Mouse (Mus musculus): ENCODE measurements around the gene Rmi2. TPM values are rescaled to one million over a fixed set of nuclear protein-coding genes. Genes with fewer than 3 reads are reported as not detected.
A peak's percentile ranks its signal among the peaks of the same experiment; 100 is the strongest.

Rmi2 gene
- polyA plus RNA-seq, 1 experiment from 2014 or later = 0.70 TPM

DNA sequence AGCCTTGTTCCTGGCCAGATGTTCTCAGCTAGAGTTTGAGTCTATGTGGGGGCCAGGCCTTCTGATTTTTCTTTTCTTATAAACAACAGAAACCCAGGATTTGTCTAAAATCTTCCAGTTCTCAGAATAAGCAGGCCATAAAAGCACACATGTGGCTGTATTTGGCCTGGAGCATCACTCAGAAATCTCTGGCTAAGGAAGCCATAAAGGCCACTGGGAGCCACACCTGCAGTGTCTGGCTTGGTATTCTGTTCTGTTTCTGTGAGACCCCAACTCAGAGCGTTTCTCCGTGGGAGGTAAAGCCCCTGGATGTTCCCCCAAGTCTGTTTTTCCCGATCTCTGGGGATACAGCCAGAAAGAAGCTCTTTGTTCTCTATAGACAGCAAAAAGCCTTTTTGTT lies 61.0 kb downstream of the Rmi2 start:
- no peak overlapping the region for H3K4me2 ChIP-seq (ENCODE audit: low read length)
- H3K27me3 ChIP-seq (replicated peaks; ENCODE audit: control insufficient read depth, insufficient read depth, low read length) = no peaks in the 10 kb centered on the region
- no peaks in the 10 kb centered on the region for H3K9me3 ChIP-seq (ENCODE audit: control insufficient read depth, low read length)
- no peak overlapping the region for H3K4me3 ChIP-seq (ENCODE audit: low read length)
- WGBS = 76% methylated on average over 3 of the region's 3 CpGs
- no peak overlapping the region for H3K9ac ChIP-seq (ENCODE audit: low read depth, low read length)
- no peak overlapping the region for H3K27ac ChIP-seq (ENCODE audit: low read depth, low read length)
- ATAC-seq = no peak
- no peaks in the 10 kb centered on the region for H3K4me1 ChIP-seq (ENCODE audit: control insufficient read depth, insufficient read depth, low read depth, low read length)
- no peaks in the 10 kb centered on the region for H3K36me3 ChIP-seq (ENCODE audit: control insufficient read depth, insufficient read depth, low read length)

DNA sequence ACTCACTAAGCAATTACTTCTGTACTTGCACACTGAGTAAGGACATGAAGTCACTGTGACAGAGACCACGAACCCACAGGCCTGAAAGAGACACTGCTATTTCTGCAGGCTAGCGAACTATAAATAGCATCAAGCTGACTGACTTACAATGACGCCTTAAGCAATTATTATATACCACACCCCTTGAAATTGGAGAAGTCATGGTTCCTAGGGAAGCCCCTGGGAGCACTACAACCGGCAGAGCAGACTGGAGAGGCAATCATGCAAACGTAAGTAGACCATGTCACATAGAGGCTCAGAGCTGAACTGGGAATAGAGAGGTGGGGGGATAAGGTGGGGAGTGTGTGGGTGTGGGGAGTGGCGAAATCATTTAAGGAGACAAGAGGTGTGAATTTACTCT lies 62.5 kb downstream of the Rmi2 start:
- H3K27me3 ChIP-seq (replicated peaks; ENCODE audit: control insufficient read depth, insufficient read depth, low read length) = no peaks in the 10 kb centered on the region
- 0 out of 2 replicates have a peak, but pooled peaks have one; percentile 14 for ATAC-seq
- H3K4me1 ChIP-seq (ENCODE audit: control insufficient read depth, insufficient read depth, low read depth, low read length) = no peaks in the 10 kb centered on the region
- 43% methylated on average over 6 of the region's 6 CpGs for WGBS
- H3K9me3 ChIP-seq (ENCODE audit: control insufficient read depth, low read length) = no peaks in the 10 kb centered on the region
- H3K4me3 ChIP-seq (ENCODE audit: low read length) = no peak overlapping the region
- no peak overlapping the region for H3K4me2 ChIP-seq (ENCODE audit: low read length)
- no peak overlapping the region for H3K9ac ChIP-seq (ENCODE audit: low read depth, low read length)
- H3K36me3 ChIP-seq (ENCODE audit: control insufficient read depth, insufficient read depth, low read length) = no peaks in the 10 kb centered on the region
- no peak overlapping the region for H3K27ac ChIP-seq (ENCODE audit: low read depth, low read length)

DNA sequence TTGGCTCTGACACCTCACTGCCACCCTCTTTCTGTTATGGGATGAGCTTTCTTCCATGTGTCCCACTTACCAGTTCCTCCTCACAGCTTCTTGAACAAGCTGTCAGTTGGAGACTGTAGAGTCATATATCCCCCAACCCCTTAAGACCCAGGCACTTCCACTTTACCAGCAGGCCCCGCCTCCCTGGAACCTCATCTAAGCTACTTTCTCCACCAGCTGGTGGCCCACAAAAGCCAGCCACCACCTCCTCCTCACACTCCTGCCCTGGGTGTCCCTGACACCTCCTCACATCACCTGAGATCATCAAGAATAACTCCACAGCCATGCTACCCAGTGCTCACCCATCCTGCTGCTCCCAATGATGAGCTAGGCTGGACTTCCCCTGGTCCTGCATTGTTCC lies 65.9 kb downstream of the Rmi2 start:
- H3K4me1 ChIP-seq (ENCODE audit: control insufficient read depth, insufficient read depth, low read depth, low read length) = no peaks in the 10 kb centered on the region
- WGBS = 92% methylated on average over 1 of the region's 1 CpGs
- no peak overlapping the region for H3K4me3 ChIP-seq (ENCODE audit: low read length)
- H3K9me3 ChIP-seq (ENCODE audit: control insufficient read depth, low read length) = no peaks in the 10 kb centered on the region
- no peaks in the 10 kb centered on the region for H3K36me3 ChIP-seq (ENCODE audit: control insufficient read depth, insufficient read depth, low read length)
- ATAC-seq = no peak
- H3K4me2 ChIP-seq (ENCODE audit: low read length) = no peak overlapping the region
- no peak overlapping the region for H3K27ac ChIP-seq (ENCODE audit: low read depth, low read length)
- no peaks in the 10 kb centered on the region for H3K27me3 ChIP-seq (replicated peaks; ENCODE audit: control insufficient read depth, insufficient read depth, low read length)
- no peak overlapping the region for H3K9ac ChIP-seq (ENCODE audit: low read depth, low read length)

DNA sequence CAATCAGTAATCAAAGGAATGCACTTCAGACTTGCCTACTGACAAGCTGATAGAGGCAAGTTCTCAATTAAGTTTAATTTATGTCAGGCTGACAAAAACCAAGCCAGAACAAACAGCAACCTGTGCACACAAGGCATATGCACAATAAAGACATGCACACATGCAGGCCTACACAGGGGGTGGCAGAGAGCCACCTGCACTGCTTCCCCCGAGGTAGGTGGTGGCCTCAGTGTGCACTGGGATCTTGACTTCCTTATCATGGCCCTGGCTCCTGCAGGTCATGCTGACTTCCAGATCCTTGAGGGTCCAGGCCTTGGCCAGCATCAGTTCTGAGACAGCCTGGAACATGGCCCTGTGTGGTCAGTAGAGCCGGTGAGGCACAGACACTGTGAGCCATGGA lies 67.1 kb downstream of the Rmi2 start:
- no peak for ATAC-seq
- Histone ChIP-seq H3K4me3 (ENCODE audit: low read length) (no peak overlapping the region), H3K9ac (ENCODE audit: low read depth, low read length) (no peak overlapping the region), H3K4me2 (ENCODE audit: low read length) (no peak overlapping the region), H3K9me3 (ENCODE audit: control insufficient read depth, low read length) (no peaks in the 10 kb centered on the region), H3K27me3 (replicated peaks; ENCODE audit: control insufficient read depth, insufficient read depth, low read length) (no peaks in the 10 kb centered on the region), H3K4me1 (ENCODE audit: control insufficient read depth, insufficient read depth, low read depth, low read length) (no peaks in the 10 kb centered on the region), H3K27ac (ENCODE audit: low read depth, low read length) (no peak overlapping the region), H3K36me3 (ENCODE audit: control insufficient read depth, insufficient read depth, low read length) (no peaks in the 10 kb centered on the region)
- 80% methylated on average over 2 of the region's 2 CpGs for WGBS

DNA sequence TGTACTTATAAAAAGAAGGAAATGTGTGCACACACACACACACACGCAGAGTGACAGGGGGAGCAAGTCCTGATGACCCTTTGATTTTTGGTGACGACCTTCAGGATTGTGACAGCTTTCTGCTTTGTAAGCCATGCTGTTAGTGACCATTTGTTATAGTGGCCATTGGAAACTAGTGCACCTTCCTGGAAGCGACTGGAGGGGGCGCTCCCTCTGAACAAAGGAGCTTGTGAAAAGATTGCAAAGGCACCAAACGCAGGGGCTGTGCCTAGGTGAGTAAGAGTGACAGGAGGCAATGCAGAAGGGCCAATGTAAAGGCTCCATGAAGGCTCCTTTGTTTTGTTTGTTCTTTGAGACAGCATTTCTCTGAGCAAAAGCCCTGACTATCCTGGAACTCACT lies 68.0 kb downstream of the Rmi2 start:
- Histone ChIP-seq H3K36me3 (ENCODE audit: control insufficient read depth, insufficient read depth, low read length) (no peaks in the 10 kb centered on the region), H3K4me3 (ENCODE audit: low read length) (no peak overlapping the region), H3K9ac (ENCODE audit: low read depth, low read length) (no peak overlapping the region), H3K9me3 (ENCODE audit: control insufficient read depth, low read length) (no peaks in the 10 kb centered on the region), H3K4me1 (ENCODE audit: control insufficient read depth, insufficient read depth, low read depth, low read length) (no peaks in the 10 kb centered on the region), H3K27ac (ENCODE audit: low read depth, low read length) (no peak overlapping the region), H3K27me3 (replicated peaks; ENCODE audit: control insufficient read depth, insufficient read depth, low read length) (no peaks in the 10 kb centered on the region), H3K4me2 (ENCODE audit: low read length) (no peak overlapping the region)
- WGBS = 53% methylated on average over 5 of the region's 5 CpGs
- no peak for ATAC-seq

DNA sequence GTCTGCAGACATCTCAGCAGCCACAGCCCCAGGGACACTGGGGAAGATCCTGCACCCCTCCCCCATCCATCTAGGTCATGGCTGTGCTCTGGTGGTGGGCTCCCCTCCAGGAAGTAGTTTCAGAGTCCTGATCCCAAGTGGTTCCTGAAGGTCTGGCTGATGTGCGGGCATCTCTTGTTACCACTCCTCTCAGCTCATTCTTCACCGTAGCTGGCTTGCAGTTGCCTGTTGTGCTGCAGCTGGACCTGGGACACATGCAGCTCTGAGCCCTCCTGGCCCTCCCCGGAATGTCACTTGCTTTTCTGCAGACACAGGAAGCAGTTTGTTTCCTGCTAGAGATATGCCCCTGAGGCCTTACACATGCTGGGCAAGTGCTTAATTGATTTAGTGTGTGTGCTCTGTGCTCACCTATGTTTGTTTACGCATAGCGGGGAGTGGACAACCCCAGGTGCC lies 70.8 kb downstream of the Rmi2 start:
- Histone ChIP-seq H3K4me3 (ENCODE audit: low read length) (no peak overlapping the region), H3K4me2 (ENCODE audit: low read length) (no peak overlapping the region), H3K9ac (ENCODE audit: low read depth, low read length) (no peak overlapping the region), H3K36me3 (ENCODE audit: control insufficient read depth, insufficient read depth, low read length) (no peaks in the 10 kb centered on the region), H3K27ac (ENCODE audit: low read depth, low read length) (no peak overlapping the region), H3K9me3 (ENCODE audit: control insufficient read depth, low read length) (no peaks in the 10 kb centered on the region), H3K4me1 (ENCODE audit: control insufficient read depth, insufficient read depth, low read depth, low read length) (no peaks in the 10 kb centered on the region), H3K27me3 (replicated peaks; ENCODE audit: control insufficient read depth, insufficient read depth, low read length) (no peaks in the 10 kb centered on the region)
- 63% methylated on average over 5 of the region's 5 CpGs for WGBS
- ATAC-seq = no peak

DNA sequence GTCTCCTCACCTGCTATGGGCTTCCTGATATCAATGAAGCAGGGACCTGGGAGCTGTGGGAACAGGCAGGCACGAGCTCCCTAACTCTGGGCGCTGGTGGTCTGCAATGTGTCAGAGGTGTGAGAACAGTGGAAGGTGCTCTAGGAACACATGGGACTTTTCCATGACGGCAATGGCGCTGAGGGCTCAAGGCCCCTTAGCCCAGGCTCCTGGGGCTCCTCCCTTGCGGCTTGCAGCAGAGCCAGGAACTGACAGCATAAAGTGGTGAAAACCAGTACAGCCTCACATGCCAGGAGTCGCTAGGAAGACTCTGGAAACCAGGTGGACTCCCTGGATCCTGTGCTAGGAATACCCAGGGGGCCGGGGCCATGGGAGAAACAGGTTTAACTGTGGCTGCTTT lies 75.7 kb downstream of the Rmi2 start:
- Histone ChIP-seq H3K9me3 (ENCODE audit: control insufficient read depth, low read length) (no peaks in the 10 kb centered on the region), H3K27ac (ENCODE audit: low read depth, low read length) (no peak overlapping the region), H3K4me1 (ENCODE audit: control insufficient read depth, insufficient read depth, low read depth, low read length) (no peaks in the 10 kb centered on the region), H3K4me3 (ENCODE audit: low read length) (no peak overlapping the region), H3K36me3 (ENCODE audit: control insufficient read depth, insufficient read depth, low read length) (no peaks in the 10 kb centered on the region), H3K27me3 (replicated peaks; ENCODE audit: control insufficient read depth, insufficient read depth, low read length) (no peaks in the 10 kb centered on the region), H3K4me2 (ENCODE audit: low read length) (no peak overlapping the region), H3K9ac (ENCODE audit: low read depth, low read length) (no peak overlapping the region)
- 86% methylated on average over 7 of the region's 7 CpGs for WGBS
- ATAC-seq = no peak

DNA sequence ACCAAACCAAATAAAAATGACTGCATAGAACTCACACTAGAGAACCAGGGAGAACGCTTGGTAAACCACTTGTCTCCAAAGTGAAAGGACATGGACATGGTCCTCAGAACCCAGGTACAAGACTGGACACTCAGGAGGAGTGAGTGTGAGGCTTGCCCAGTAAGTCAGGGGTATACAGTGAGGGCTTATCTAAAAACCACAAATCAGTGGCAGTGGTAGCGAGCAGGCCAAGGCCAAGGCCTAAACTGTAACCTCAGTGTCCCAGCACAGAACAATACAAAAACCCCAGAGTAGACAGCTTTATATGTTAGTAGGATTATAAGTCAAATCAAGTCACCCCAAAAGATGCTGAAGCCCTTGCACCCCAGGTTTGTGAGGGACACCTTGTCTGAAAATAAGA lies 76.2 kb downstream of the Rmi2 start:
- Histone ChIP-seq H3K9me3 (ENCODE audit: control insufficient read depth, low read length) (no peaks in the 10 kb centered on the region), H3K27me3 (replicated peaks; ENCODE audit: control insufficient read depth, insufficient read depth, low read length) (no peaks in the 10 kb centered on the region), H3K27ac (ENCODE audit: low read depth, low read length) (no peak overlapping the region), H3K36me3 (ENCODE audit: control insufficient read depth, insufficient read depth, low read length) (no peaks in the 10 kb centered on the region), H3K4me3 (ENCODE audit: low read length) (no peak overlapping the region), H3K4me2 (ENCODE audit: low read length) (no peak overlapping the region), H3K9ac (ENCODE audit: low read depth, low read length) (no peak overlapping the region), H3K4me1 (ENCODE audit: control insufficient read depth, insufficient read depth, low read depth, low read length) (no peaks in the 10 kb centered on the region)
- 96% methylated on average over 2 of the region's 2 CpGs for WGBS
- ATAC-seq = no peak

DNA sequence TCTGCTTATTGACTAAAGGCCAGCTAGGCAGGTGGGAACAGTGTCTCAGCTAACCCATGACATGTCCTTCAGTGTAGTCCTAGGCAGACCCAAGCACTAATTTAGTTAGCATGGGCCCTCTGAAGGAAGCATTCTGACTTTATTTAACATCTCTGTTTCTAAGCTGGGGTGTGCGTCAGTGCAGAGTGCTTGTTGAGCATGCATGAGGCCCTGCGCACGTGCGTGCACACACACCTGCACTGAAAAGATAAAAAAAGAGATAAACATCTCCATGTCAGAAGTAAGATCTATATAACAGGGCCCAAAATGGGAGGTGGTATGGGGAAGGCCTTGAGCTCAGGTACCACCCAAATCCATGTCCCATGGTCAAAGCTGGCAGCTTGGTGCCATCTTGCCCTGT lies 80.2 kb downstream of the Rmi2 start:
- Histone ChIP-seq H3K4me3 (ENCODE audit: low read length) (no peak overlapping the region), H3K4me1 (ENCODE audit: control insufficient read depth, insufficient read depth, low read depth, low read length) (no peaks in the 10 kb centered on the region), H3K36me3 (ENCODE audit: control insufficient read depth, insufficient read depth, low read length) (no peaks in the 10 kb centered on the region), H3K9me3 (ENCODE audit: control insufficient read depth, low read length) (no peaks in the 10 kb centered on the region), H3K4me2 (ENCODE audit: low read length) (no peak overlapping the region), H3K27ac (ENCODE audit: low read depth, low read length) (no peak overlapping the region), H3K9ac (ENCODE audit: low read depth, low read length) (no peak overlapping the region), H3K27me3 (replicated peaks; ENCODE audit: control insufficient read depth, insufficient read depth, low read length) (no peaks in the 10 kb centered on the region)
- WGBS = 94% methylated on average over 4 of the region's 4 CpGs
- ATAC-seq = no peak

DNA sequence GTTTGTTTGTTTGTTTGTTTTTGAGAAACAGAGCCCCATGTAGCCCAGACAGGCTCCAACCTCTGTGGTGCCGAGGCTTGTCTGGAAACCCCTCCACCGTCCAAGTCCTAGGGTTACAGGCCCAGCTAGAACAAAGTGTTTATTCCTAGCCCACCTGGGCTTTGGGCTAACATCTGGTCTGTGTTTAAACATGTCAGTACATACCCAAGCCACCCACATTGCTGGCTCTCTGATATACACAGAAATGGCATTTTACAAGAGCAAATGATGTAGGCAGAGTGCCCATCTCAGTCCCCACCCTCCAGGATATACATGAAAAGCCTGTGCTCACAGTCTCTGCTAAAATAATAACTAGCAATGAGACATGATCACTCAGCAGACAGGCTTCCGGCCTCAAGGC lies 81.4 kb downstream of the Rmi2 start:
- no peaks in the 10 kb centered on the region for H3K9me3 ChIP-seq (ENCODE audit: control insufficient read depth, low read length)
- no peak overlapping the region for H3K4me2 ChIP-seq (ENCODE audit: low read length)
- no peak for ATAC-seq
- no peak overlapping the region for H3K9ac ChIP-seq (ENCODE audit: low read depth, low read length)
- no peaks in the 10 kb centered on the region for H3K27me3 ChIP-seq (replicated peaks; ENCODE audit: control insufficient read depth, insufficient read depth, low read length)
- WGBS = 88% methylated on average over 3 of the region's 3 CpGs
- no peaks in the 10 kb centered on the region for H3K36me3 ChIP-seq (ENCODE audit: control insufficient read depth, insufficient read depth, low read length)
- H3K4me3 ChIP-seq (ENCODE audit: low read length) = no peak overlapping the region
- H3K4me1 ChIP-seq (ENCODE audit: control insufficient read depth, insufficient read depth, low read depth, low read length) = no peaks in the 10 kb centered on the region
- H3K27ac ChIP-seq (ENCODE audit: low read depth, low read length) = no peak overlapping the region

All from hindbrain, embryonic 16.5 days (tissue).